Mouse (Mus musculus): ENCODE data around the gene Zdhhc1. TPM values are rescaled to one million over a fixed set of nuclear protein-coding genes. Genes with fewer than 3 reads are reported as not detected.
A peak's percentile ranks its signal among the peaks of the same experiment; 100 is the strongest.

Gene Zdhhc1
- polyA plus RNA-seq, 1 experiment from 2014 or later, result 30.7 TPM

DNA sequence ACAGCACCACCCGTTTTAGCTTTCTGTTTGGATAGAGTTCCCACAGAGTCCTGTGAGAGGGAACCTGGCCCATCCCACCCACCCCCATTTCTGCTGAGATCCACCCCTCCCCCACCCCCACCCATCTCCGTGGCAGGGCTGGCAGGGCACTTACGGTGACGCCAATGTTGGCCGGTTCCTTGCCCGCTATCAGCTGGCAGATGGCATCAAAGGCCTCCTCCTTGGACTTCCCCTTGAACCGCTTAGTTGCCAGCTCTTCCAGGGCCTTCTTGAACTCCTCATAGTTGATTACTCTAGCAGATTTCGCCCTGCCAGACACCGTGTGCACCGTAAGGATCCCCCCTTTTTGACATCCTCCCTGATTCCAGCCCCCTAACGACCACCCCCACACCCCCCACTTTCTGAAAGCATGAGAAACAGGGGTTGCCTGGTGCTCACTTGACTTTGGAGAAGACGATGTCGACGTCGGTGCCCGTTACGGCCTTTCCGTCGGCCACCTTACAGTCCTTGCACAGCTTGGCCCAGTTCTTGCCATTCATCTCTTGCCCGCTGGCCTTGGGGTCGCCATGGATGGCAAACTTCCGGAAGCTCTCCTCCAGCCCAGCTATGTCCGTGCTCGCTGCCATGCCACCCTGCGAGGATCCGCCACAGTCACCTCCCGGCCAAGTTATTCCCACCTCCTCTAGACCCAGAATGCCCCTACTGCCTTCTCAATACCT lies 28.5 kb downstream of the Zdhhc1 start:
- Histone ChIP-seq H3K9me3 (no peaks in the 10 kb centered on the region), H3K4me3 (no peak overlapping the region), H3K9ac (no peak overlapping the region), H3K27ac (no peak overlapping the region), H3K27me3 (replicated peaks) (peaks cover under 1% of the 10 kb centered on the region; the same call in 1 of the 2 replicates), H3K4me2 (replicated peaks) (peak overlapping the region; percentile 14; the same call in 1 of the 2 replicates), H3K4me1 (peaks cover 67% of the 10 kb centered on the region), H3K36me3 (peaks cover 26% of the 10 kb centered on the region)
- 92% methylated on average over 27 of the region's 27 CpGs for WGBS
- ATAC-seq (ENCODE audit: low FRiP score, low read depth), result no peak

DNA sequence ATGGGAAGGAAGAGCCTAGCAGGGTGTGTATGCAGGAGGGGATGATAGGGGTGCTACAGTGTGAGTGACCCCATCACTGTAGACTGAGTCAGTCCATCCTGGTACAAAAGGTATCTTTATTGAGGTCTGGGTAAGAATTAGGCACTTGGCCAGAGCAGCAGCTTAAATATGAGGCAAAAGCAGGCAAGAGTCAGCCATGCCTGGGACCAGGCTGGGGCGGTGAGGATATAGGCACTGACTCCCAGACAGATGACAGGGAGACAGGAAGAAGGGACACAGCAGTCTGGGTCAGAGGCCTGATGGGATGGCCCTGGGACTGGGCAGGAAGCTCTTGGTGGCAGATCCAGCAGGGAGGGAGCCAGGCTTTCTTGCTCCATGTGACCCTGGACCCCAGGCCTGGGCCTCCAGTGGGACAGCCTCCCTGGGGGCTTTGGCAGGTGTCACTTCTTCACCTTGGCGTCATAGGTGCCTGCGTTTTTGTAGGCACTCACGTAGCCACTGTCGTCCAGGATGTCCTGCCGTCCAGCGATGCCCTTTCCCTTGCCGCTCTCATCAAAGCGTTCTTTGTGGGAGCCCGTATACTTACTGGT lies 29.2 kb downstream of the Zdhhc1 start:
- Histone ChIP-seq H3K4me1 (peaks cover 60% of the 10 kb centered on the region), H3K9ac (no peak overlapping the region)
- WGBS, result 96% methylated on average over 10 of the region's 10 CpGs

DNA sequence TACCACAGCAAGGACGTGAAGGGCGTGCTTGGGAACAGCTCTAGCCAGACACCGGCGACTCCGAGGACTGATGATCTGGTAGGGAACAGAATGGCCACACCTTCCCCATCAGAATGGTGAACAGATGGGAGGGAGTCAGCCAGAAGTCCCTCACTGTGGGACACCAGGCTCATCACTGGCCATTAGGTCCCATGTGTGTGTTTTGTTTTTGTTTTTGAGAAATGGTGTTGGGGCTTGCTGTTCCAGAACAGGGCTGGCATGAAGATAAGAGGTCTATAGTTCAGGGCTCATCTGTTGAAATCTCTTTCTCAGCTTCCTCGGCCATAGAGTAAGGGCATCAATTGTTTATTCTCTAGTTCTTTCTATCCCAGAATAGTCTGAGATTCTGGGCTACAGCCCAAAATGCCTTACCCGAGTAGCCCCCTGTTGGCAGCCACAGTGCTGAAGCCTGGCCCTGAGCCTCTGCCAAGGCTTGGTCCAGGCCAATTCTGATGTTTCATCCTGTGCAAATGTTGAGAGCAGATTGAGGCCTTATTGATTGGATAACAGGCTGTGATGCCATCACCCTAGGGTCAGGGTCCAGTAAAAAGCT lies 29.9 kb downstream of the Zdhhc1 start:
- Histone ChIP-seq H3K9ac (no peak overlapping the region), H3K27ac (no peak overlapping the region), H3K36me3 (peaks cover 26% of the 10 kb centered on the region), H3K9me3 (no peaks in the 10 kb centered on the region), H3K4me3 (no peak overlapping the region), H3K4me2 (replicated peaks) (no peak overlapping the region), H3K4me1 (peaks cover 53% of the 10 kb centered on the region), H3K27me3 (replicated peaks) (no peaks in the 10 kb centered on the region)
- ATAC-seq (ENCODE audit: low FRiP score, low read depth), result no peak
- 76% methylated on average over 7 of the region's 7 CpGs for WGBS

More for the DNA sequence above, 29.2 kb downstream of the Zdhhc1 start:
- Histone ChIP-seq H3K36me3 (peaks cover 26% of the 10 kb centered on the region), H3K27me3 (replicated peaks) (no peaks in the 10 kb centered on the region), H3K27ac (no peak overlapping the region), H3K4me3 (no peak overlapping the region), H3K9me3 (no peaks in the 10 kb centered on the region), H3K4me2 (replicated peaks) (no peak overlapping the region)
- no peak for ATAC-seq (ENCODE audit: low FRiP score, low read depth)

DNA sequence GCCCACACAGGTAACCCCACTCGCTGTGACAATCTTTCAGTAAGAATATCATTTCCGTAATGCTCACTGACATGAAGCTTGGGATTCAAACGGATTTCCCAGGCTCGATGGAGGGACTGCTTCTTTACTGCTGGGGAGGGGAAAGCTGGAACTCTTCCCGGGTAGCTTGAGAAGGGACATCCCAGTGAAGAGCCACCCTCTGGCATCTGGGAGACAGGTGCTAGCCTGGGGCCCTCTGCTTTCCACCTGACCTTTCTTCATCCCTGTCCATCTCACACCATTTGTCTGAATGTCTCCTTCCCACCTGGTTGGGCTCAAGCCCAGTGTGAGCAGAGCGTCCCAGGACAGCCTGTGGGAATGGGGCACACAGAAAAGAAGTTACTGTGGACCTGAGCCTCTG lies 30.5 kb downstream of the Zdhhc1 start:
- Histone ChIP-seq H3K27me3 (replicated peaks) (no peaks in the 10 kb centered on the region), H3K27ac (no peak overlapping the region), H3K4me1 (peaks cover 49% of the 10 kb centered on the region), H3K4me2 (replicated peaks) (no peak overlapping the region), H3K36me3 (peaks cover 26% of the 10 kb centered on the region), H3K9me3 (no peaks in the 10 kb centered on the region), H3K9ac (no peak overlapping the region), H3K4me3 (no peak overlapping the region)
- ATAC-seq (ENCODE audit: low FRiP score, low read depth), result no peak
- WGBS, result 83% methylated on average over 6 of the region's 6 CpGs

DNA sequence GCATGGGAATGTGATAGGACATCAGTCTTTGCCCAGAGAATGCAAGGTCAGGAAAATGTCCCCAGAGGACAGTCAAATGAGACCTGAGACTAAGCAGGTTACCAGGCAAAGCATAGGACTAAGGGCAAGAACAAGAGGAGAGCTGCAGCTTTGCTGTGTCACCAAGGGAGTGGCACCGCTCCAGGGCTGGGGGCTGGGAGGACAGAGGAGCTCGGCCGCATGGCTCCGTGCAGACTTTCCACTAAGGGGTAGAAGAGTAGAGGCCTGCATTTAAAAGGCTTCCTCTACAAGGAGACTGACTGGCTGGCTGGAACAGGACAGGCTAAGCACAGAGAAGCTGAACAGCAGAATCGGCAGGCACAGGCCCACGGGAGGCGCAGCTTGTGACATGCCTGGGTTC lies 32.1 kb downstream of the Zdhhc1 start:
- peaks cover 26% of the 10 kb centered on the region for H3K36me3 ChIP-seq
- ATAC-seq (ENCODE audit: low FRiP score, low read depth), result no peak
- no peak overlapping the region for H3K27ac ChIP-seq
- H3K4me1 ChIP-seq, result peaks cover 32% of the 10 kb centered on the region
- no peak overlapping the region for H3K4me2 ChIP-seq (replicated peaks)
- 73% methylated on average over 7 of the region's 7 CpGs for whole genome bisulfite sequencing
- no peaks in the 10 kb centered on the region for H3K27me3 ChIP-seq (replicated peaks)
- H3K9ac ChIP-seq, result no peak overlapping the region
- no peaks in the 10 kb centered on the region for H3K9me3 ChIP-seq
- no peak overlapping the region for H3K4me3 ChIP-seq

DNA sequence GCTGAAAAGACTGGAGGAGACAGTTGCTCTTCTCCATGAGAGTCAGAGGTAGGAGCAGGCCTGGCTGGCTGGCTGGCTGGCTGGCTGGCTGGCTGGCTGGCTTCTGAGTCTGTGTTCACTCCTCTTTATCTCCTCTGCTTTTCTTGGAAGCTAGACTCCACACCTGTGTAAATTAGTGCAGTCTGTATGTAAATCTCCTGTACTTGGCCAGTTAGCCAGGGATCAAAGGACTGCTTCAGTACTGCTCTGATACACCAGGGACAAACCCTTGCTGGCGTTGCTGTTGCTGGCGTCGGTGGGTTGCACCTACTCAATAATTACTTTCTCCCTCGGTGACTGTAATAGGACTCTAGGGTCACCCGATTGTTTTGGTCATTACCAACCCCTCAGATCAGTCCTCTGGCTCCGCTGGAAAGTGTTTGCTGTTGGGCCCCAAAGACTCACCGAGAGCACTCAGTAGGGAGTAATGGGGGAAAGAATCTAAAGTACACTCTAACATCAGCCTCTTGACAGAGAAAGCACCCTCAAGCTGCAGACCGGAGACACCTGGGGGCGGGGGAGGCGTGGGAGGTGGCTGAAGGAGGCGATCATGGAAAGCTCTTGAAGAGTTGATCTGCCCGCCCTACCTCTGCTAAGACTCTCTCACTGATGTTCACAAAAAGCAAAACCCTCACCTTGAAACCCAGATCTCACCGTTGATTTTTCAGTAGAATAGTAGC lies 35.5 kb downstream of the Zdhhc1 start:
- peaks cover 24% of the 10 kb centered on the region for H3K4me1 ChIP-seq
- peaks cover 4% of the 10 kb centered on the region for H3K36me3 ChIP-seq
- H3K27ac ChIP-seq, result no peak overlapping the region
- no peak for ATAC-seq (ENCODE audit: low FRiP score, low read depth)
- no peak overlapping the region for H3K4me3 ChIP-seq
- no peaks in the 10 kb centered on the region for H3K27me3 ChIP-seq (replicated peaks)
- WGBS, result 60% methylated on average over 13 of the region's 13 CpGs
- H3K9ac ChIP-seq, result no peak overlapping the region
- H3K9me3 ChIP-seq, result no peaks in the 10 kb centered on the region
- no peak overlapping the region for H3K4me2 ChIP-seq (replicated peaks)

DNA sequence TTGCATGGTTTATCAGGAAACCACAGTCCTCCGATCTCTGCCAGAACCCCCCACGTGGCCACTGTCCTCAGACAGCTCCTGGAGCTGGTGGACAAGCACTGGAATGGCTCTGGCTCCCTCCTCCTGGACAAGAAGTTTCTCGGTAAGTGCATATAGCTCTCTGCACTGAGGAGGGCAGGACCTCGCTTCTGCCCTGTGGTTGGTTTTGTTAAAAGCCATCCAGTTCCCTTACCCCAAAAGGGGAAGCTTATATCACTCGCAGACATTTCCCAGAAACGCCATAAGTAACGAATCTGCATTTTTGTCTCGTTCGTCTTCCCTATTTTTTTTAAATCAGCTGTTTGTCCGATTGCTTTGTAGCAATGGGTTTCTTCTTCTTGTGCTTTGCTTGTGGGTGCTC lies 41.5 kb downstream of the Zdhhc1 start:
- no peak overlapping the region for H3K4me3 ChIP-seq
- 70% methylated on average over 10 of the region's 10 CpGs for WGBS
- no peaks in the 10 kb centered on the region for H3K36me3 ChIP-seq
- no peaks in the 10 kb centered on the region for H3K27me3 ChIP-seq (replicated peaks)
- no peak for ATAC-seq (ENCODE audit: low FRiP score, low read depth)
- H3K27ac ChIP-seq, result no peak overlapping the region
- H3K4me1 ChIP-seq, result peaks cover 12% of the 10 kb centered on the region
- H3K9me3 ChIP-seq, result no peaks in the 10 kb centered on the region
- no peak overlapping the region for H3K9ac ChIP-seq
- H3K4me2 ChIP-seq (replicated peaks), result no peak overlapping the region

DNA sequence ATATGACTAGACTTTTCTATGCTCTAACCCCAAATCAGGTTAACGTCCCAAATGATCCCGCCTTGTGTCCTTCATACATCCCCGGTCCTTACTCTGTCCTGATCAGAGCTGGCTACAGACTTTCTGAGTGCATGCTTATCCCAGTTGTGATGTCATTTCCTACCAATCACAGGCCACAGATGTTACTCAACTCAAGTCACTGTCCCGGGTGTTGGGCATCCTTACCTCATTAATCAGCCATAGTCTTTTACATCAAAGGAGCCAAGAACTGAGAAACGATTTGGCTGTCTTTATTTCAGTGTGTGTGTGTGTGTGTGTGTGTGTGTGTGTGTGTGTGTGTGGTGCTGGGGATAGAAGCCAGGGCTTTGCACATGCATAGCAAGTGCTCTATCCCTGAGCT lies 42.6 kb downstream of the Zdhhc1 start:
- Histone ChIP-seq H3K4me1 (peaks cover 10% of the 10 kb centered on the region), H3K27me3 (replicated peaks) (no peaks in the 10 kb centered on the region), H3K4me2 (replicated peaks) (no peak overlapping the region), H3K36me3 (no peaks in the 10 kb centered on the region), H3K27ac (no peak overlapping the region), H3K4me3 (no peak overlapping the region), H3K9ac (no peak overlapping the region), H3K9me3 (no peaks in the 10 kb centered on the region)
- no peak for ATAC-seq (ENCODE audit: low FRiP score, low read depth)
- 60% methylated on average over 5 of the region's 5 CpGs for WGBS

DNA sequence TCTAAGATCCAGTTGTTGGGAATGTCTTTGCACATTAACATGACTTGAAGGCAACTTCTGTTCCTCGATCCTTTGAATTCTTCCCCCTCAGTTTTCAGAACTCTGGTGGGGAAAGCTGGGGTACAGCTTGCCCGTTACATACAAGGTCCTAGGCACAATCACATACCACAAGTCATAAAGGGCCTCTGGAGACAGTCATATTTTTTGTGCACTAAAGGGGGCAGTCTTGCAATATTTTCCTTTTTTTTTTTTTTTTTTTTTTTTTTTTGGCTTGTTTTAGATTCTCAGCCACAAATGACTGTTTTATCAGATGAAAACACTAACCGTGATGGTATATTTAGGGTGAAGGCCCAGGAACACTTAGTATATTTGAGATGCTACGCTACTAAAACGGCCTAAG lies 43.4 kb downstream of the Zdhhc1 start:
- no peak overlapping the region for H3K27ac ChIP-seq
- no peak overlapping the region for H3K9ac ChIP-seq
- no peak overlapping the region for H3K4me3 ChIP-seq
- no peaks in the 10 kb centered on the region for H3K36me3 ChIP-seq
- H3K9me3 ChIP-seq, result no peaks in the 10 kb centered on the region
- peaks cover 9% of the 10 kb centered on the region for H3K4me1 ChIP-seq
- H3K27me3 ChIP-seq (replicated peaks), result no peaks in the 10 kb centered on the region
- 78% methylated on average over 5 of the region's 5 CpGs for WGBS
- no peak overlapping the region for H3K4me2 ChIP-seq (replicated peaks)
- ATAC-seq (ENCODE audit: low FRiP score, low read depth), result no peak

DNA sequence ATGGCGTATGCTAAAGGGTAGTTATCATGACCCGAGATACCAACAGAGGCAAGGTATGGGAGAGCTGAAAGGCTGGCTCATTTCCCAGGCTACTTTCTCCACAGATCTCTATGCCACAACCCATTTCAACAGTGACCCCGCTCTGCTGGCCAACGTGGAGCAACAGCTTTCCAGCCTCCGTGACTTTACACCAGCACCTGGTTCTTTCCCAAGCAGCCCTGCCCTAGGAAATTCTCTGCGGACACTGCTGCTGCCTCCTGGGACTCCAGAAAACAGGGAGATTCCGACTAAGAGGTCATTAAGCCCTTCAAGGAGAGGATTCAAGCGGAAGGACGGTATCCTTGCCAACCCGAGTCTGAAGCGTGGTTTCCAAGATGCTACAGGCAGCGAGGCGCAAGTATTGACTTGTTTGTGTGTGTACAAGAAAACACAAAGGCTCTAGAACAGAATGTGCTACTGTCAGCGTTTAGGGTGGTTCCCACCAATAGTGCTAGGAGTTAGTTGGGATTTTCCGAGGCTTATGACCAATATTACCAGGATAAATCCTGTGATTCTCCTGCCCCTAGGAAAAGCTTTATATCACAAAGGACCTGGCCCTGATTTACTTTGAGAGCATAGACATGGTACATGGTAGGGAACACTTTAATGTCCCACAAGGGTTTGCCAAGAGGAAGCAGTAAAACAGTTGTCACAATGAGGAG lies 44.6 kb downstream of the Zdhhc1 start:
- no peaks in the 10 kb centered on the region for H3K36me3 ChIP-seq
- H3K9me3 ChIP-seq, result no peaks in the 10 kb centered on the region
- H3K27ac ChIP-seq, result no peak overlapping the region
- no peak for ATAC-seq (ENCODE audit: low FRiP score, low read depth)
- no peaks in the 10 kb centered on the region for H3K27me3 ChIP-seq (replicated peaks)
- H3K4me3 ChIP-seq, result no peak overlapping the region
- no peak overlapping the region for H3K9ac ChIP-seq
- peaks cover 7% of the 10 kb centered on the region; the same call in 1 of the 2 replicates for H3K4me1 ChIP-seq
- H3K4me2 ChIP-seq (replicated peaks), result no peak overlapping the region; the same call in 1 of the 2 replicates
- WGBS, result 51% methylated on average over 15 of the region's 15 CpGs

DNA sequence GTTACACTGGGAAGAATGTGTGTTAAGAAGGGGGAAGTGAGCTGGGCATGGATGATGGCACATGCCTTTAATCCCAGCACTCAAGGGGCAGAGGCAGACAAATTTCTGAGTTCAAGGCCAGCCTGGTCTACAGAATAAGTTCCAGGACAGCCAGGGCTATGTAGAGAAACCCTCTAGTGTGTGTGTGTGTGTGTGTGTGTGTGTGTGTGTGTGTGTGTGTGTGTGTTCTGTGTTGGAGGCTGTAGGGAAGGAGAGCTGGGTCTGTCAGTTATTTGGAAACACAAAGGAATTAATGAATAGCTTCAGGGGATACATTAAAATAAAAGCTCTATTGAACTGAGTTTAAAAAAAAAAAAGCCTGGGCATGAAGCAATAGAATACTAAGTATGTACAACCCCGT lies 45.7 kb downstream of the Zdhhc1 start:
- H3K4me3 ChIP-seq, result no peak overlapping the region
- H3K4me2 ChIP-seq (replicated peaks), result no peak overlapping the region
- no peaks in the 10 kb centered on the region for H3K27me3 ChIP-seq (replicated peaks)
- H3K36me3 ChIP-seq, result no peaks in the 10 kb centered on the region
- H3K9ac ChIP-seq, result no peak overlapping the region
- ATAC-seq (ENCODE audit: low FRiP score, low read depth), result no peak
- no peak overlapping the region for H3K27ac ChIP-seq
- WGBS, result 35% methylated on average over 1 of the region's 1 CpGs
- H3K4me1 ChIP-seq, result peaks cover 7% of the 10 kb centered on the region; the same call in 1 of the 2 replicates
- no peaks in the 10 kb centered on the region for H3K9me3 ChIP-seq

DNA sequence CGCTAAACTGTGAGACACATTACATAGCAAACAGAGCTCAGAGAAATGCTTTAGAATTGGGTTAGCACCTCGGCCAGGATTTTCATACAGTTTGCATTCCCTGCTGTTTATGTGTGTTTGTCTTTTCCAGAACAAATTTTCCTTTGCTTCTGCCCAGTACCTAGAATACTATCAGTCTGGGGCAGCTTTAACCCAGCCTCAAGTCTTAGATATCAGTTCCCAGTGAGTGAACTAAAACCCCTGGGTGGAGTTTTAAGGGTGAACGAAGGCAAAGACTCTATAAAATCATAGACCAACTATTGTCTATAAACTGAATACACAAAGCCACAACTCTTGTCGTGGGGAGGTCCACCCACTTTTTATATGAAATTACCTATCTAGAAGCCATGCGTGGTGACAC lies 48.1 kb downstream of the Zdhhc1 start:
- no peak for ATAC-seq (ENCODE audit: low FRiP score, low read depth)
- H3K4me2 ChIP-seq (replicated peaks), result no peak overlapping the region
- no peak overlapping the region for H3K27ac ChIP-seq
- no peak overlapping the region for H3K9ac ChIP-seq
- H3K4me3 ChIP-seq, result no peak overlapping the region
- H3K36me3 ChIP-seq, result no peaks in the 10 kb centered on the region
- no peaks in the 10 kb centered on the region for H3K27me3 ChIP-seq (replicated peaks)
- WGBS, result 91% methylated on average over 5 of the region's 5 CpGs
- H3K9me3 ChIP-seq, result no peaks in the 10 kb centered on the region
- peaks cover 15% of the 10 kb centered on the region for H3K4me1 ChIP-seq

Data from neural tube, embryonic 12.5 days (tissue).